Mouse (Mus musculus) forebrain, embryonic 15.5 days (tissue): ENCODE results near the gene Limch1. TPM values are rescaled to one million over a fixed set of nuclear protein-coding genes. Genes with fewer than 3 reads are reported as not detected.

Experiments used
- ATAC-seq: fragments of 200-750 bp; cut with Nextera tagmentation; replicated peaks from 2 replicates; pipeline ENCODE4 v1.8.0; 2017; ENCODE audit warnings: mild to moderate bottlenecking, moderate TSS enrichment, moderate library complexity
- H3K27ac ChIP-seq: fragments of 300-500 bp; sonication (generic); replicated peaks from 2 replicates; pipeline ENCODE4 v1.5.1; 2015; ENCODE audit warnings: mild to moderate bottlenecking, inconsistent platforms
- H3K27me3 ChIP-seq: fragments of 300-500 bp; sonication (generic); 2 replicates; pipeline ENCODE4 v1.6.1; 2015; ENCODE audit warnings: inconsistent platforms
- H3K36me3 ChIP-seq: fragments of 300-500 bp; sonication (generic); 2 replicates; pipeline ENCODE4 v1.6.1; 2015; ENCODE audit warnings: mild to moderate bottlenecking, inconsistent platforms
- H3K4me1 ChIP-seq: fragments of 300-500 bp; sonication (generic); 2 replicates; pipeline ENCODE4 v1.6.1; 2015; ENCODE audit warnings: inconsistent platforms
- H3K4me2 ChIP-seq: fragments of 300-500 bp; sonication (generic); replicated peaks from 2 replicates; pipeline ENCODE4 v1.6.1; 2015; ENCODE audit warnings: mild to moderate bottlenecking, inconsistent platforms
- H3K4me3 ChIP-seq: fragments of 300-500 bp; sonication (generic); 2 replicates; pipeline ENCODE4 v1.5.1; 2015; ENCODE audit warnings: mild to moderate bottlenecking, inconsistent platforms
- H3K9ac ChIP-seq: fragments of 300-500 bp; sonication (generic); replicated peaks from 2 replicates; pipeline ENCODE4 v1.6.1; 2015; ENCODE audit warnings: mild to moderate bottlenecking, inconsistent platforms
- H3K9me3 ChIP-seq: fragments of 300-500 bp; sonication (generic); 2 replicates; pipeline ENCODE4 v1.6.1; 2016; ENCODE audit warnings: inconsistent platforms
- WGBS: fragments of 180-500 bp; shearing (Covaris S2); methylation state at CpG from one replicate; pipeline ENCODE4 v1.1.7; 2015; ENCODE audit warnings: mixed read lengths; 5-methylcytosine and 5-hydroxymethylcytosine counted together
- polyA plus RNA-seq: library from polyadenylated mRNA; unstranded; fragments of >200 nt; fragmentation: Nextera tagmentation; extraction: Ambion mirVana; gene quantifications from 2 replicates; pipeline ENCODE4 v1.2.1, GENCODE M21; 2015

The Limch1 gene
- polyA plus RNA-seq, 1 experiment from 2014 or later, result 84.3 TPM

DNA sequence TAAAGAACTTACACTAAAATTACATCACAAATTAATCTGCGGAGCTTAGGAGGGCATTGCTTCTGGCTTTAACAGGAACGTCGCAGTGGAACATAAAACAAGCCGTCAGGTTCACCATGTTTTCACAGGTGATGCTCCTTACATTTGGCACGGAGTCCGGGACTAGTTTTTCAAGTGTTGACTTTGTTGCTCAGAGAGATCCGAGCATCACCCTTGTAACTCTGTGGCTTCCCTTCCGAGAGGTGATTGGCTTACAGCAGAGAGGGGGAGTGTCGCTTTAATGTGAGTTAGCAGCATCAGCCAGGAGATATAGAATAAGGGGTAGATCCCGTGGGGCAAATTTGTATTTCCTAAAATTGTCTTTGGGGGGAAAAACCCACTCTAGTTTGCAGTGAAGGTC lies 212.0 kb downstream of the Limch1 start:
- H3K4me2 ChIP-seq, result no peak overlapping the region
- WGBS, result 88% methylated on average over 10 of the region's 10 CpGs

DNA sequence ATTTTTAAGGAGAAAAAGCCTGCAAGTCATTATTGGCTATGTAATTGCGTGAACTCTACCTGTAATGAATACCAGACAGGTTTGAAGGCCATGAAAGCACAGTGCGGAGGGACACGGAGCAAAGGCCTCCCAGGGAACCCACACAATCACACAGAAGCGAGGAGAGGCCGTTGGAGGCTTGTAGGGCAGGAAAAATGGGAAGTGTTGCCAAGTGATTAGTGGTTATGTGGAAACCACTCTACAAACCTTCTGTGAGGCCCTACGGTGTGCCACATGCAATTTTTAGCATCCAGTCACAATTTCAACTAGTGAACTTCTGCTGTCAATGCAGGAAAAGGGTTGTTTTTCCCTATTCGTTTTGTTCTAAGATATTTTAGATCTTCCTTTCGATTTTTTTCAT lies 212.5 kb downstream of the Limch1 start:
- Histone ChIP-seq H3K4me3 (no peak overlapping the region), H3K27ac (no peak overlapping the region), H3K4me2 (no peak overlapping the region), H3K9ac (no peak overlapping the region), H3K4me1 (peaks cover 23% of the 10 kb centered on the region), H3K9me3 (no peaks in the 10 kb centered on the region), H3K36me3 (no peaks in the 10 kb centered on the region), H3K27me3 (no peaks in the 10 kb centered on the region)
- no peak for ATAC-seq
- WGBS, result 75% methylated on average over 8 of the region's 8 CpGs

More for the DNA sequence above, 212.0 kb downstream of the Limch1 start:
- H3K4me3 ChIP-seq, result no peak overlapping the region
- peaks cover 23% of the 10 kb centered on the region for H3K4me1 ChIP-seq
- ATAC-seq, result no peak
- H3K27ac ChIP-seq, result no peak overlapping the region
- H3K27me3 ChIP-seq, result no peaks in the 10 kb centered on the region
- H3K9me3 ChIP-seq, result no peaks in the 10 kb centered on the region
- no peaks in the 10 kb centered on the region for H3K36me3 ChIP-seq
- H3K9ac ChIP-seq, result no peak overlapping the region

DNA sequence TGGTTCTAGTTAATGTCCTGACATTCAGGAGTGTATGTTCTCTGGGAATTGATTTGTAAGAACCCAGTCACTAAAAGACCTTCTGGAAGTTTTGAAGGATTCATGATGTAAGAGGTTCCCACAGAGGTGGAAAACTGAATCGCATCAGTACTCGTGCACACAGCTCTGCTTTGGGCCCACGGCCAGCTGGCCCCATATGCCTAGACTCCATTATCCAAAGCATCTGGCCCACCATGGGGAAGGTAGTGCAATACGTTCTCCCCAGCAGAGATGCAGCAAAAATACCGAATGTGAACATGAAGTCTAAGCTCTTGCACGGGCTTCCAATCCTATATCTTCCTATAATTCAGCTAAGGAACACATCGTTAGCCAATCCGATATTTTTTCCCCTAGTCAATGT lies 214.3 kb downstream of the Limch1 start:
- Histone ChIP-seq H3K4me2 (no peak overlapping the region), H3K27me3 (no peaks in the 10 kb centered on the region), H3K9ac (no peak overlapping the region), H3K36me3 (no peaks in the 10 kb centered on the region), H3K4me3 (no peak overlapping the region), H3K9me3 (no peaks in the 10 kb centered on the region), H3K4me1 (peaks cover 8% of the 10 kb centered on the region), H3K27ac (0 out of 2 replicates have a peak overlapping the region, but pooled peaks have one; percentile 14)
- ATAC-seq, result no peak
- WGBS, result 65% methylated on average over 8 of the region's 8 CpGs

DNA sequence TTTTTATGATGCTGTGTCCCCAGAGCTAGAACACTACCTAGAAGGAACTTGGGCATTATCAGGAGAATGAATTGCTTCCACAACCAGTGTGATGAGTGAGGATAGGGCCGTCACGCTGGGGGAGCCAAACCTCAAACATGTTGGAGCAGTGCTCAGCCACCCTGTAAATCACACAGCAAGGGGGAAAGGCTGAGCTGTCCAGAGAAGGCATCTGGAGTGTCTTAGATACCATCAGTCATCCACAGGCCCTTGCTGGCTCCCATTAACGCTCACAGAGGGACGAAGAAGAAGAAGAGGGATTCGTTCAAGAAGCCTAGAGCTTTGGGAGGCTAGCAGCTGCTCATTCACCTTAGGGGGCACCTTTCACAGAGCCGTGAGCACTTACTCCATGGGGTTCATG lies 219.8 kb downstream of the Limch1 start:
- Histone ChIP-seq H3K27ac (no peak overlapping the region), H3K4me2 (no peak overlapping the region), H3K36me3 (no peaks in the 10 kb centered on the region), H3K9ac (no peak overlapping the region), H3K4me3 (no peak overlapping the region), H3K9me3 (no peaks in the 10 kb centered on the region), H3K27me3 (no peaks in the 10 kb centered on the region), H3K4me1 (peaks cover 31% of the 10 kb centered on the region)
- 69% methylated on average over 6 of the region's 6 CpGs for WGBS
- ATAC-seq, result no peak

DNA sequence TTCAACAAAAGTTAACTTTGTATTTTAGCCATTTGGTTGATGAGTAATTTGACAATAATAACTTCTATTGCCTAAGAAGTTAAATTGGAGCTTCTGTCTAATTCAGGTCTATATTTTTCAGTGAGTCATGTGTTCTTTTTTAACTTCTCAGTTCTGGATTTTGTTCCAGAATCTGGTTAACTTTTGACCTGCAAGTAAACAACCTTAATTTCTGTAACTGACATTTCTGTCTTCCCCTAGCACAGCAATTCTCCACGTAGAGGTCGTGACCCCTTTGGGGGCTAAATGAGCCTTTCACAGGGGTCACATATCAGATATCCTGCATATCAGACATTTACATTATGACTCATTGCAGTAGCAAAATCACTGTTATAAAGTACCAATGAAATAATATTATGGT lies 221.5 kb downstream of the Limch1 start:
- Histone ChIP-seq H3K36me3 (no peaks in the 10 kb centered on the region), H3K4me3 (no peak overlapping the region), H3K27ac (peak overlapping the region; percentile 65; the same call in 1 of the 2 replicates), H3K27me3 (no peaks in the 10 kb centered on the region), H3K9me3 (no peaks in the 10 kb centered on the region), H3K4me2 (no peak overlapping the region), H3K4me1 (peaks cover 31% of the 10 kb centered on the region), H3K9ac (no peak overlapping the region)
- no peak for ATAC-seq
- WGBS, result 85% methylated on average over 2 of the region's 2 CpGs

DNA sequence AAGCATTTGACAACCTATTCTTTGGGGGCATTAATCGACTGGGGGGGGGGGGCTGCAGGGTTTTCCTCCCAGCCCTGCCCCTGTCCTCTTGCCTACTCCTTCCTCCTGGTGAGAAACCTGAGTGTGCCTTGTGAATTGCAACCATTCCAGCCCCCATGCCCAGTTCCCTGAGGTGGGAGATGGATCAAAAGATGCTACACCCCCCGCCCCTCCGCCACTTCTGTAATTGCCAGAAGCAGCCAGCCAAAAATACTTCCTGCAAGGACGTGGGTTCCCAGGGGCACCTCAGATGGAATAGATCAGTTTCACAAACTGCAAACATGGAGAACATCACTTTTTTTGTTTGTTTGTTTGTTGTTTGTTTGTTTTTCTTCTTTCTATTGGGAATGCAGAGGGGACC lies 222.0 kb downstream of the Limch1 start:
- WGBS, result 37% methylated on average over 4 of the region's 4 CpGs
- Histone ChIP-seq H3K4me2 (peak overlapping the region; percentile 51), H3K9me3 (no peaks in the 10 kb centered on the region), H3K4me1 (peaks cover 31% of the 10 kb centered on the region), H3K9ac (0 out of 2 replicates have a peak overlapping the region, but pooled peaks have one; percentile 3), H3K27me3 (no peaks in the 10 kb centered on the region), H3K4me3 (peak overlapping the region; percentile 23), H3K27ac (peak overlapping the region; percentile 65), H3K36me3 (no peaks in the 10 kb centered on the region)
- no peak for ATAC-seq

DNA sequence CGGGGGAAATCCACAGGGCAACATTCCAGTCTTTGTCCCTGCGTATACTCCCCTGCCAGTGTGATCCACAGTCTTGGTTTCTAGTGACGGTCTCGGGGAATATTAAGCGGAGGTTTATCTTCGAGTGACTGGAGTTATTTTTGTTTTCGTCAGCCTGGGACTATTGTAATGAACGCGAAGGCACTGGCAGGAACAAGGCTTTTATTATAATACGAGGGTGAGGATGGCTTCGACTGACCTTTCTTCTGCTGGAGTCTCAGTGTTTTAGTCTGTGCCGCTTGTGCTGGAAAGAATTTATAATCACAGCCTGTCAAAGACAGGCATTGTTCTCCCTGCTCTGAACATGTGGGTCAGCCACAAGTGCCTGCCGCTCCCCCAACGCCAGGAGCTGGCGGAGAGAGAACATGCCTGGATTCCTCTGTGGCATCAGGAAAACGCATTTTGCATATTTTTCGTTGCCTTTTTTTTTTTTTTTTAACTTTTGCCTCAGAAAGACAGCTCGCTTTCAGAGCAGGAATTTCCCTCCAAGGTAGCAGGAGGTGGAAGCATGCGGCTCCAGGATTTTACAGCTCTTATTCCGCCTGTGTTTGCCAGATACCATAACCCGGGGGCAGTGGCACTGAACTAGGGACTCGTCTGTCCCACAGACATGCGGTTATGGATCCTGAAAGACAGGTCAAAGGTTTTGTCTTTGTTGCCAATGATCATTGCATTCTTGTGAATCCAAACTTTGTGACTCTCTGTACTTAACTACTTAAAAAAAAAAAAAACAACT lies 222.6 kb downstream of the Limch1 start:
- peak overlapping the region; percentile 65 for H3K27ac ChIP-seq
- peak; percentile 80 for ATAC-seq
- H3K36me3 ChIP-seq, result no peaks in the 10 kb centered on the region
- no peaks in the 10 kb centered on the region for H3K27me3 ChIP-seq
- 0 out of 2 replicates have a peak overlapping the region, but pooled peaks have one; percentile 3 for H3K9ac ChIP-seq
- H3K4me2 ChIP-seq, result peak overlapping the region; percentile 51
- H3K4me3 ChIP-seq, result peak overlapping the region; percentile 23
- no peaks in the 10 kb centered on the region for H3K9me3 ChIP-seq
- peaks cover 31% of the 10 kb centered on the region for H3K4me1 ChIP-seq
- 2% methylated on average over 23 of the region's 23 CpGs for WGBS

DNA sequence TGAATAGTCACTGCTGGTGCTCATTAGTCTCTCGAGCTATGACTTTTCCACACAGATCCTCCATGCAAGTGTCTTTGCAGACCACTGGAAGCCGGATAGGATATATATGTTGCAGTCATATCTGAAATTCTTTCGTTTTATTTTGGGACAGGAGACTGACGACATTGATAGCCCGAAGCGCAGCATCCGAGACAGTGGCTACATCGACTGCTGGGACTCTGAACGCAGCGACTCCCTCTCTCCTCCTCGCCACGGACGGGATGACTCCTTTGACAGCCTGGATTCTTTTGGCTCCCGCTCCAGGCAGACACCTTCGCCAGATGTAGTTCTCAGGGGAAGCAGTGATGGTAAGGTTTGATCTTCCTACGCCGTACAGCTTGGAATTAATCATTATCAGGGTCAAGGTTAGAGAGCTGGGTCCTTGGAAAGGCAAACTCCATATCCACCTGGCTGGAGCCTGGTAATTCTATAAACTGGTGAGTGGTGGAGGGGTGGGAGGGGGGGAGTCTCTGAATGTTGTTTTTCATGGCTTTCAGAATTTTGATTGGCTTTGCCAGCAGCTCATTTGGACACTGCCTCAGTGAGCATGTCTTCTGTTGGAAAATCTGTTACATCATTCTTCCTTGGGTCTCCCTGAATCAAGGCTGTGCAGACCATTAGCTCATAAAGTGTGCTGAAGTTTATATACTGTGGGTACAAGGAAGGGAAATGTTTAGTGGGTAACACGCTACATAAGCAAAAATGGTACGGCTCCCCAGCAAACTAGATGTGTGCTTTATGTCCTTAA lies 223.5 kb downstream of the Limch1 start:
- H3K4me2 ChIP-seq, result peak overlapping the region; percentile 51
- no peaks in the 10 kb centered on the region for H3K27me3 ChIP-seq
- H3K9ac ChIP-seq, result peak overlapping the region; percentile 13; the same call in 1 of the 2 replicates
- H3K4me3 ChIP-seq, result peak overlapping the region; percentile 23; the same call in 1 of the 2 replicates
- WGBS, result 56% methylated on average over 19 of the region's 19 CpGs
- H3K9me3 ChIP-seq, result no peaks in the 10 kb centered on the region
- H3K4me1 ChIP-seq, result peaks cover 31% of the 10 kb centered on the region
- H3K27ac ChIP-seq, result peak overlapping the region; percentile 65
- no peaks in the 10 kb centered on the region for H3K36me3 ChIP-seq
- peak; percentile 55 for ATAC-seq

DNA sequence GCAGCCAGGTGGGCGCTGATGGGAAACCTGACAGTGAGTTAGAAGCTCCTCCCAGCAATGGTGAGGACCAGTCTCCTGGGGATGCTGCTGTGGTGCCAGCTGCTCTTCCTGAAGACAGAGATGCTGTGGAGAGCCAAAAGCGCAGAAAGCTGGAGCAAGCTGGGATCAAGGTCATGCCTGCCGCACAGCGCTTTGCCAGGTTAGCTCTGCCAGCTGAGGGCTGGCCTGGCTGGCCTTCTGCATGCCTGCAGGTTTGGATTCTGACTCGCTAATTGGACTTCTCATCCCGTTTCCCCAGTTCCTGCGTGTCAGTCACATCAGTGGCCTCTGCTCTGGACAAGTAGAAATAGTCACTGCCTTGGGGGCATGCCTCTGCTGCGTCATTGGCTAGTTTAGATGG lies 230.0 kb downstream of the Limch1 start:
- peaks cover 14% of the 10 kb centered on the region for H3K4me1 ChIP-seq
- peaks cover 6% of the 10 kb centered on the region; the same call in 1 of the 2 replicates for H3K36me3 ChIP-seq
- no peak for ATAC-seq
- 87% methylated on average over 8 of the region's 8 CpGs for WGBS
- no peak overlapping the region for H3K4me3 ChIP-seq
- no peaks in the 10 kb centered on the region for H3K27me3 ChIP-seq
- H3K9me3 ChIP-seq, result no peaks in the 10 kb centered on the region
- no peak overlapping the region for H3K27ac ChIP-seq
- no peak overlapping the region for H3K9ac ChIP-seq
- no peak overlapping the region for H3K4me2 ChIP-seq

DNA sequence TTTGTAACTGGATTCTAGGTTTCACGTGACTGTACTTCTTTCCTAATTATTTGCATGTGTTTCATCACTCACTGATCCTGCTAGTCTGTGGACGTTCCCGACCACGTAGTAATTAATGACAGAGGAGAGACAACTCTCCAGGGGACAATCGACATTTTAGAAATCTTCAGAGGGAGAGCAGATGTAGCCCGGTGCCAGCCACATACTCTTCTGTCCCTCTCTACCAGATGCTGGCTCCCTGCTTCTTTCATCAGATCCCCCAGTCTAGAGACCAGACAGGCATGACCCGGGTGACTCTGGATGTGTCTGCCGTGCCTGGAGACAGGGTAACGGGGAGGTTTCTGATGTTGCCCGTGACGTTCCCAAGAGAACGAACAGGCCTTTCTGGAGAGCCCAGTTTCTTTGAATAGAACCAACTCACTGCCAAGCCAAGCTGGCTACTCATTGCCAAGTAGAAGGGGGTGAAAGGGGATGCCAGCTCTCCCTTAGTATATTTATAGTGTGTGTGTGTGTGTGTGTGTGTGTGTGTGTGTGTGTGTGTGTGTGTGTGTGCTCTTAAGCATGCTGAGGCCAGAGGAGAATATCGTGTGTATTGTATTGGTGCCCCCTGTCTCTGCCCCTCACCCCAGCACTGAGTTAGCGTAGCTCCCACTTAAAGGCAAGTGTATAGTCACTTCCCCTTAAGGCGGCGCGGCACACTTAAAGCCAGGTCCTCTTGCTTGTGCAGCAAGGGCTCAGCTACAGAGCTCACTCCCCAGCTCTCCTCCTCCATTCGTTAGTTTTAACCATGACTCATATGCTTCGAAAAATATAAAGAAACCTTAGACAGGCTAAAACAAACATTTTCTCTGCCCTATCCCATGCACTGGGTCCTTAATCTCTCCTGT lies 233.9 kb downstream of the Limch1 start:
- ATAC-seq, result peak; percentile 64
- H3K4me1 ChIP-seq, result peaks cover 22% of the 10 kb centered on the region
- 54% methylated on average over 19 of the region's 19 CpGs for WGBS

DNA sequence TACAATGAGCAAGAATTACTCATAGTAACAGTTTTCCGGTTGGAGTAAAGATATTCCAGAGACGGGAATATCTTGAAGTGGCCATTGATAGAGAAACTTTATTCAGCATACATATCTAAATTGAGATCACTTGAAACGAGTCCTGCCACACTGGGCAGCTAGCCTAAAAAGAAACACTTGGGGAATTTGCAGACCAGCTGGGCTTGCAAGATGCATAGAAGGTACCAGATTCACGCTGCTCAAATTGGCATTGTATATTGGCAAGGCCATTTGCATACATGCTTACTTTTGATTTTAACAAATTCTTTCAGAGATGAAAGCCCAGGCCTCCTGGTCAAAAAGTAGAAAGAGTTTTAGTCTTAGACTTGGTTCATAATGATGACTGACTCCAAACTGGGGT lies 235.2 kb downstream of the Limch1 start:
- Histone ChIP-seq H3K4me3 (no peak overlapping the region), H3K4me2 (no peak overlapping the region), H3K4me1 (peaks cover 22% of the 10 kb centered on the region), H3K27me3 (no peaks in the 10 kb centered on the region), H3K27ac (peak overlapping the region; percentile 21; the same call in 1 of the 2 replicates), H3K9ac (no peak overlapping the region), H3K9me3 (no peaks in the 10 kb centered on the region), H3K36me3 (no peaks in the 10 kb centered on the region)
- 0 out of 2 replicates have a peak, but pooled peaks have one; percentile 46 for ATAC-seq
- 37% methylated on average over 4 of the region's 4 CpGs for WGBS

More for the DNA sequence above, 233.9 kb downstream of the Limch1 start:
- peaks cover 2% of the 10 kb centered on the region; the same call in 1 of the 2 replicates for H3K36me3 ChIP-seq
- no peak overlapping the region for H3K9ac ChIP-seq
- no peak overlapping the region for H3K4me3 ChIP-seq
- peak overlapping the region; percentile 55 for H3K27ac ChIP-seq
- no peaks in the 10 kb centered on the region for H3K9me3 ChIP-seq
- H3K4me2 ChIP-seq, result no peak overlapping the region
- H3K27me3 ChIP-seq, result no peaks in the 10 kb centered on the region
